Mouse (Mus musculus) brain, embryonic 14.5 days (tissue): ENCODE results near the gene Itm2b.

Experiments
- CTCF ChIP-seq: fragments of 200-500 bp; IDR thresholded peaks from 2 replicates; pipeline ENCODE4 v1.5.1; 2012; ENCODE audit warnings: inconsistent platforms, mild to moderate bottlenecking, moderate library complexity, borderline replicate concordance; ENCODE audit not compliant: insufficient read depth, insufficient read length; ENCODE audit errors: extremely low read depth
- POLR2A ChIP-seq: fragments of 200-500 bp; IDR thresholded peaks from 2 replicates; pipeline ENCODE4 v1.6.1; 2012; ENCODE audit warnings: mild to moderate bottlenecking, inconsistent platforms, borderline replicate concordance; ENCODE audit not compliant: poor library complexity, insufficient read depth, insufficient read length, severe bottlenecking; ENCODE audit errors: extremely low read depth

DNA sequence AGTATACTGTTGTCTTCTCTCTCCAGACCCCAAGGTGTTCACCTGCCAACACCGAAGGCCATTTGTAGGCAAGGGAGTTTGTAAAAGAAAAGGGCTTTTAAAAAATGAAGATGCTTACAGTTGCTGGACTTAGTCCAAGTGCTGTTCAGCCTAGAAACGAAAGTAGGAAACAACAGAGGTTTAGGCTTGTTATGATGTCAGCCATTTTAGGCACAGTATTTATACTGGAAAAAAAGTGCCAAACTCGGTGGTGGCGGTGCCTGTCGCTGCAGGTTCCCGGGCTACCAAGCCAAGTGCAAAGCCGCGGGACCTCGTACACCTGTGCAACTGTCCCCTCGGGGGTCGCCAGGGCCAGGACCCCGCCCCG, 560 bp downstream of the Itm2b start:
- TF ChIP-seq CTCF, result no peak
- no peak for TF ChIP-seq POLR2A
